Mouse (Mus musculus) thymus, postnatal 0 days (tissue): ENCODE data around the gene Prp2. TPM values are rescaled to one million over a fixed set of nuclear protein-coding genes. Genes with fewer than 3 reads are reported as not detected.
"Not testable (repeated sequence)": the region's sequence is repeated elsewhere in the genome, so short reads cannot be mapped to it uniquely, and the experiment has no call there.

Experiments used
- DNase-seq: peaks from one replicate; pipeline ENCODE4 v3.0.0-alpha.2; 2015; ENCODE audit warnings: low spot score
- polyA plus RNA-seq: library from polyadenylated mRNA; unstranded; fragments of >200 nt; fragmentation: Nextera tagmentation; extraction: Ambion mirVana; gene quantifications from 2 replicates; pipeline ENCODE4 v1.2.1, GENCODE M21; 2015

Gene Prp2
- not detected in 2 replicates for polyA plus RNA-seq

DNA sequence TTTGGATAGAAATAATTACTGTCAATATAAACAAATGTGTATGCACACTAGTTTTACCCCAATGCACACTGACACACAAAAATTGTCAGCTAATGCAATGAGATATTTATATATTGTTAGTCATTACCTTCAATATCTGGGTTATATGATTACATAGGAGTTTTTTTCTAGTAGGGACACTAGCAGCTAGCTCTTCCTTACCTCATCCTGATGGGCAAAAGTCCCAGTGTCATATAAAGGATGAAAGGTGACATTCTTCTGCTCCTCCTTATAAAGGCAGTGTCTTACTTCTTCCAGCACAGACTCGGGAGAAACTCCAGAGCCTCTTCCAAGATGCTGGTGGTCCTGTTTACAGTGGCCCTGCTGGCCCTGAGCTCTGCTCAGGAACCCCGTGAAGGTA is at the start of gene Prp2:
Gene Prp2 (plus strand): TSS at position 301 of the 400 bp plus-strand sequence.
- not testable (repeated sequence) for DNase-seq

DNA sequence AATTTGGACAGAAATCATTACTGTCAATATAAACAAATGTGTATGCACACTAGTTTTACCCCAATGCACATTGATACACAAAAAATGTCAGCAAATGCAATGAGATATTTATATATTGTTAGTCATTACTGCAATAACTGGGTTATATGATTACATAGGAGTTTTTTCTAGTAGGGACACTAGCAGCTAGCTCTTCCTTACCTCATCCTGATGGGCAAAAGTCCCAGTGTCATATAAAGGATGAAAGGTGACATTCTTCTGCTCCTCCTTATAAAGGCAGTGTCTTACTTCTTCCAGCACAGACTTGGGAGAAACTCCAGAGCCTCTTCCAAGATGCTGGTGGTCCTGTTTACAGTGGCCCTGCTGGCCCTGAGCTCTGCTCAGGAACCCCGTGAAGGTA is 26.2 kb upstream of the Prp2 start, which contains the start of gene Prh1:
Gene Prh1 (plus strand): TSS at position 301 of the 400 bp plus-strand sequence.
- DNase-seq, result not testable (repeated sequence)

DNA sequence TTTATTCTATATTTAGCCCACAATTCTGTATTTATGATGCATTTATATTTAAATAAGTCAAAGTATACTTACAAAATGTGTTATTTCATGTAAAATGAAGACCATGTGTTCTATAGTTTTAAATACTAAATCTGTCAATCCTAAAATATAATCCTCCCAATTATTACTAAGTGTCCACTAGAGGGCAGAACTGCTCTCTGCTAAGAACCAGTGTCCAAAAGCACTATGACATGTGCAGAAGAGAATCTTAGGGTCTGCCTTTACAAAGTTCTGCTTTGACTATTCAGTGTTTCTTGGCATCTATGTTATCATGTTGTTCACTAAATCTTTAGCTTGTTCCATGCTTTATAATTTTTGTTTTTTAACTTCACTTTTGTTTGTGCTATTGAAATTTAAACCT is 53.7 kb downstream of the Prp2 start:
- no peak for DNase-seq

Other genes starting within 250 kb of the Prp2 start
- not detected in 2 replicates for gene Gm8882, start 231.8 kb upstream of the Prp2 start, polyA plus RNA-seq
- not detected in 2 replicates for gene Prh1, start 26.1 kb upstream of the Prp2 start, polyA plus RNA-seq
- not detected in 2 replicates for gene A630073D07Rik, start 55.6 kb downstream of the Prp2 start, polyA plus RNA-seq
- gene Tas2r120, start 61.0 kb downstream of the Prp2 start, polyA plus RNA-seq, result not detected in 2 replicates
- not detected in 2 replicates for gene Tas2r121, start 105.1 kb downstream of the Prp2 start, polyA plus RNA-seq
- not detected in 2 replicates for gene Tas2r122, start 116.0 kb downstream of the Prp2 start, polyA plus RNA-seq
- not detected in 2 replicates for gene Tas2r115, start 142.1 kb downstream of the Prp2 start, polyA plus RNA-seq
- not detected in 2 replicates for gene Tas2r124, start 158.8 kb downstream of the Prp2 start, polyA plus RNA-seq
- gene Tas2r102, start 166.2 kb downstream of the Prp2 start, polyA plus RNA-seq, result not detected in 2 replicates
- not detected in 2 replicates for gene Tas2r136, start 182.2 kb downstream of the Prp2 start, polyA plus RNA-seq
- gene Tas2r117, start 206.9 kb downstream of the Prp2 start, polyA plus RNA-seq, result not detected in 2 replicates